Mouse (Mus musculus) liver, embryonic 14.5 days (tissue): Measurements from ENCODE around the gene Trpv6. TPM values are rescaled to one million over a fixed set of nuclear protein-coding genes. Genes with fewer than 3 reads are reported as not detected.

Source experiments
- ATAC-seq: fragments of 200-750 bp; cut with Nextera tagmentation; 2 replicates; pipeline ENCODE4 v1.8.0; 2017; ENCODE audit warnings: moderate number of reproducible peaks, mild to moderate bottlenecking, moderate library complexity; ENCODE audit not compliant: insufficient read depth
- DNase-seq, 3 experiments: peaks; one replicate each; pipeline ENCODE4 v3.0.0-alpha.2; 2012 to 2013; ENCODE audit warnings: low read depth in 3 of 3, low spot score in 3 of 3
- H3K27ac ChIP-seq: fragments of 300-500 bp; sonication (generic); 2 replicates; pipeline ENCODE4 v1.5.1; 2014; ENCODE audit warnings: moderate library complexity, mild to moderate bottlenecking, control low read depth, inconsistent platforms
- H3K27me3 ChIP-seq: fragments of 300-500 bp; sonication (generic); 2 replicates; pipeline ENCODE4 v1.6.1; 2014; ENCODE audit warnings: mild to moderate bottlenecking, low read length, moderate library complexity; ENCODE audit not compliant: control insufficient read depth, insufficient read depth
- H3K36me3 ChIP-seq: fragments of 300-500 bp; sonication (generic); replicated peaks from 2 replicates; pipeline ENCODE4 v1.6.1; 2014; ENCODE audit warnings: low read depth; ENCODE audit not compliant: control insufficient read depth, insufficient read depth
- H3K4me1 ChIP-seq, 2 experiments: fragments of 200-500 bp in 1 of 2; fragments of 300-500 bp in 1 of 2; sonication (generic) in 1 of 2; replicated peaks; 2 replicates each; pipeline ENCODE4 v1.6.1; 2012 to 2014; ENCODE audit warnings: antibody characterized with exemption in 1 of 2, inconsistent platforms in 1 of 2, low read length in 1 of 2; ENCODE audit not compliant: control insufficient read depth in 2 of 2, insufficient read depth in 2 of 2
- H3K4me2 ChIP-seq: fragments of 300-500 bp; sonication (generic); 2 replicates; pipeline ENCODE4 v1.6.1; 2014; ENCODE audit warnings: low read depth, mild to moderate bottlenecking, control low read depth, moderate library complexity
- H3K4me3 ChIP-seq, 2 experiments: fragments of 200-500 bp in 1 of 2; fragments of 300-500 bp in 1 of 2; sonication (generic) in 1 of 2; 2 replicates each; pipeline ENCODE4 v1.5.1; 2012 to 2014; ENCODE audit warnings: low read depth in 2 of 2, low read length in 2 of 2, mild to moderate bottlenecking in 2 of 2, control low read depth in 1 of 2, inconsistent platforms in 1 of 2, moderate library complexity in 1 of 2; ENCODE audit not compliant: insufficient read depth in 1 of 2
- H3K9ac ChIP-seq: fragments of 300-500 bp; sonication (generic); replicated peaks from 2 replicates; pipeline ENCODE4 v1.6.1; 2014; ENCODE audit warnings: mild to moderate bottlenecking, control low read depth, moderate library complexity
- H3K9me3 ChIP-seq: fragments of 300-500 bp; sonication (generic); 2 replicates; pipeline ENCODE4 v1.6.1; 2016; ENCODE audit warnings: low read length, mixed read lengths; ENCODE audit not compliant: control insufficient read depth
- CTCF ChIP-seq: IDR thresholded peaks from 2 replicates; pipeline ENCODE4 v1.5.1; 2016; ENCODE audit warnings: antibody characterized with exemption, low read depth, control low read depth
- EP300 ChIP-seq: IDR thresholded peaks from 2 replicates; pipeline ENCODE4 v1.6.1; 2016; ENCODE audit warnings: antibody characterized with exemption, low read depth
- WGBS: fragments of 180-500 bp; shearing (Covaris S2); extraction: QIAGEN DNeasy Blood & Tissue Kit; methylation state at CpG from one replicate; pipeline ENCODE4 v1.1.7; 2014; ENCODE audit not compliant: insufficient replicate concordance; 5-methylcytosine and 5-hydroxymethylcytosine counted together
- polyA plus RNA-seq, 2 experiments: library from polyadenylated mRNA; depleted of rRNA in 1 of 2; stranded (reverse) in 1 of 2; unstranded in 1 of 2; fragments of >200 nt; fragmentation: Nextera tagmentation in 1 of 2; extraction: Ambion mirVana in 1 of 2; gene quantifications; 2 replicates each; pipeline versions ENCODE4 v1.2.1 to v1.2.3; 2012 to 2014

Trpv6 gene
- polyA plus RNA-seq, 2 experiments = 0.03 TPM; not detected in 1

DNA sequence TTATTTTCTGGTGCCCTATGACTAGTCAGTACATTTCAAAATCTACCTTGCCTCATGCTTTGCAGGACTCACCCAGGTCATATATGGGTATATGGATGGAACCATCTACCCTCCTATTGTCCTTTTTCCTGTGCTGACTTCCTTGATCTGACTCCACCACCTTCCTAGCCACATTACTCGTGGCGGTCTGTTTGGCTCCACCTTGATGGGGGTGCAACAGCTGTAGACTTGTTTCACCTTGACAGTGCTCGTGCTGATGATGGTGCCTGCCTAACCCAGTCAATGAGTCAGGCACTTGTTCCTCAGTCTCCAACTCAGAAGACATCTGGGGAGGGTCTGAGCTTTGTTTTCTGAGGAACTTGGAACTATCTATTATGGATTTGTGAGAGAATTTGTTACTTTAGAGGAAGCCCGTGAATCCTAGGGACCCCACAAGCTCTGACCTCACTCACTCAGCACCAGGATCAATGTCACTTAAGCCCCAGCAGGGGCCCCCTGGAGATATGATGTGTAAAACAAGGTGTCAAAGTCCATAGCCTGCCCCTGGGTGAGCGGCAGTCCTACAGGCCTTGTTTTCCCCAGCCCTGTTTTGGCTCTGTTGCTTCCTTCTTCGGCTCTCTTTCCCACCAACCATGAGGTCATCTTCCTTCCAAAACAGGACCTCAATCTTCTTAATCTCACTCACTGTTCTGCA is 5.1 kb upstream of the Trpv6 start:
- Histone ChIP-seq H3K27me3 (no peaks in the 10 kb centered on the region), H3K4me3 (no peak overlapping the region), H3K9ac (no peak overlapping the region), H3K27ac (no peak overlapping the region), H3K9me3 (no peaks in the 10 kb centered on the region), H3K4me1 (no peaks in the 10 kb centered on the region; a peak in 1 of 4 replicates), H3K4me2 (no peak overlapping the region), H3K36me3 (no peaks in the 10 kb centered on the region)
- ATAC-seq (no peak), DNase-seq (no peak)
- 50% methylated on average over 6 of the region's 6 CpGs for WGBS
- TF ChIP-seq EP300 (no peak), CTCF (no peak)

DNA sequence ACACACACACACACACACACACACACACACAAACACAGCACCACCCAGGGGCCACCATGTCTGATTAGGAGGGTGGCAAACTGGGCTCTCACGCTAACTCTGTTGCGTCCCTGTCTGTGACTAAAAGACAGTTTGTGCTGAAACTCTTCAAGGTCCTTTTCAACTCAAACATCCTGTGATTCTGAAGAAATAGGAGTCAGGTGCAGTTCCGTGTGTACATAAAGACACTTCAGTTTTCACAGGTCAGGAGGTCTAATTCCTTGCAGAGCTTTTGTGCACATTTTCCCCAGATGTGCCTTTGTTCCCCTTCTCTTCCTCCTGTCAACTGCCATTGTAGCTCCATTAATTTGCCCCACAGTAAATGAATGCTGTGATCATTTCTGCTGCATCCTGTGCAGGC is 4.2 kb upstream of the Trpv6 start:
- no peak overlapping the region for H3K9ac ChIP-seq
- no peaks in the 10 kb centered on the region for H3K9me3 ChIP-seq
- H3K4me2 ChIP-seq = no peak overlapping the region
- H3K27ac ChIP-seq = no peak overlapping the region
- 56% methylated on average over 3 of the region's 3 CpGs for WGBS
- H3K4me3 ChIP-seq = no peak overlapping the region
- DNase-seq = no peak
- no peaks in the 10 kb centered on the region; a peak in 1 of 4 replicates for H3K4me1 ChIP-seq
- TF ChIP-seq CTCF (no peak), EP300 (no peak)
- no peaks in the 10 kb centered on the region for H3K27me3 ChIP-seq
- H3K36me3 ChIP-seq = no peaks in the 10 kb centered on the region
- ATAC-seq = no peak

DNA sequence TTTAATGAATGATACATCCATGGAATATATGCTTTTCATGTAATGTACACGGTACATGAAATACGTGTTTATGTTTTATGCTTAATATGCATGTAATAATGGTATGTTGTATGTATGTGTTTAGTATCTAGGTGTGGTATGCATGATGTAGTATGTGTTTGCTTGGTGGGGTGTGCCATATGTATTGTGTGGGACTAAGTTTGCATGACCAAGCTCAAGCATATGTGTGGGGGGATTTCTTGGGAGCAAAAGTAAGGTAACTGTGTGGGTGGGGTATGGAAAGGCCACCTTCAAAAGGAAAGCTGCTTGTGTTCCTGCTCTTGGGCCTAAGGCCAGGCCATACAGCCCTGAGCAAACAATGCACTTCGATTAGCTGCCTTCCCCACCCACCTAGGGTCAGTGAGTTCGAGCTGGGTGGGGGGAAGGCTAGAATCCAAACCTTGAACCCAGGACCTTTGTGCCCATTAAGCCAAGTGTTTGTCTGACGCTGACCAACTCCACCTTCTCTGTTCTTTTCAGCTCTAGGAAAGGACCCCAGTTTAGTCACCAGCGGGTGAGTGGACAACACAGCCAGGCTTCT is 1.8 kb upstream of the Trpv6 start:
- ATAC-seq = no peak
- no peak overlapping the region for H3K9ac ChIP-seq
- no peak for DNase-seq
- no peaks in the 10 kb centered on the region for H3K27me3 ChIP-seq
- no peaks in the 10 kb centered on the region for H3K9me3 ChIP-seq
- H3K4me2 ChIP-seq = no peak overlapping the region
- no peak overlapping the region for H3K27ac ChIP-seq
- H3K4me3 ChIP-seq = no peak overlapping the region
- TF ChIP-seq CTCF (no peak), EP300 (no peak)
- no peaks in the 10 kb centered on the region for H3K36me3 ChIP-seq
- 45% methylated on average over 6 of the region's 6 CpGs for WGBS
- H3K4me1 ChIP-seq = no peaks in the 10 kb centered on the region; a peak in 1 of 4 replicates

DNA sequence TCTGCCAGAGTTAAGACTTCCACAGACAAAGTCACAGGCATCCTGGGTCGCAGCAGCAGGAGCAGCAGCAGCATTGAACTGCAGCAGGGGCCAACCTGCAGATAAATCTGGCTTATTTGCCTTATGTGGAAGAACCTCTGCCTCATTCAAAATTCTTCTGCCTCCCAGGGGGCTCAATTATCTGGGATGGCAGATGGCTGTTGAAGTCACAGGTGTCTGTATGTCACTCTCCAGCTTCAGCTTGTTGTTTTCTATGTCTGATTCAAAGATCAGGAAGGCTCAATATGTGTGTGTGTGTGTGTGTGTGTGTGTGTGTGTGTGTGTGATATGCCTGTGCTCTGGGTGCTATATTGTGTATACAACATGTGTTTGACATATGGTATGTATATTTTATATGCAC is 1.2 kb upstream of the Trpv6 start:
- no peaks in the 10 kb centered on the region; a peak in 1 of 4 replicates for H3K4me1 ChIP-seq
- H3K4me3 ChIP-seq = no peak overlapping the region
- H3K36me3 ChIP-seq = no peaks in the 10 kb centered on the region
- H3K9ac ChIP-seq = no peak overlapping the region
- no peak for ATAC-seq
- DNase-seq = no peak
- no peak for TF ChIP-seq CTCF
- TF ChIP-seq EP300 = no peak
- no peak overlapping the region for H3K27ac ChIP-seq
- no peaks in the 10 kb centered on the region for H3K27me3 ChIP-seq
- no peak overlapping the region for H3K4me2 ChIP-seq
- WGBS = 37% methylated on average over 1 of the region's 1 CpGs
- no peaks in the 10 kb centered on the region for H3K9me3 ChIP-seq

DNA sequence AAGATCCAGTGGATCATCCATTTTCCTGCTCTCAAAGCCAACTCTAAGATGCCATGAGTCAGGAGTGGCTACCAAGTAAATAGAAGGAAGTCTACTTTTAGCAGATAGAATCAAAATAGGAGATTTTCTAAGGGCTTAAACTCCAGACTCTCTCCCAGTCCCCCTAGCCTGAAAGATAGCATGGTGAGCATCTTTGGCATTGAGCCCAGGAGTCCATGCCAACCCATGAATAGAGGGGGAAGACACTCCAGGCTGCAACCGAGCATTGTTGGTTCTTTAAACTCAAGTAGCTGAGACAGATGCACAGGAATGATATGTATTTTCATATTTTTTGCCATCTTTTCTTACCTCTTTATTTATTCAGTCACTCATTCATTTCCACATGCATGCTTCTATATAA is 994 bp downstream of the Trpv6 start:
- Histone ChIP-seq H3K27ac (no peak overlapping the region), H3K4me3 (no peak overlapping the region), H3K9ac (no peak overlapping the region), H3K36me3 (no peaks in the 10 kb centered on the region), H3K27me3 (no peaks in the 10 kb centered on the region), H3K4me2 (no peak overlapping the region), H3K4me1 (no peaks in the 10 kb centered on the region), H3K9me3 (no peaks in the 10 kb centered on the region)
- 46% methylated on average over 1 of the region's 1 CpGs for WGBS
- DNase-seq (no peak), ATAC-seq (no peak)
- TF ChIP-seq EP300 (no peak), CTCF (no peak)
